In the genomic region with DNA sequence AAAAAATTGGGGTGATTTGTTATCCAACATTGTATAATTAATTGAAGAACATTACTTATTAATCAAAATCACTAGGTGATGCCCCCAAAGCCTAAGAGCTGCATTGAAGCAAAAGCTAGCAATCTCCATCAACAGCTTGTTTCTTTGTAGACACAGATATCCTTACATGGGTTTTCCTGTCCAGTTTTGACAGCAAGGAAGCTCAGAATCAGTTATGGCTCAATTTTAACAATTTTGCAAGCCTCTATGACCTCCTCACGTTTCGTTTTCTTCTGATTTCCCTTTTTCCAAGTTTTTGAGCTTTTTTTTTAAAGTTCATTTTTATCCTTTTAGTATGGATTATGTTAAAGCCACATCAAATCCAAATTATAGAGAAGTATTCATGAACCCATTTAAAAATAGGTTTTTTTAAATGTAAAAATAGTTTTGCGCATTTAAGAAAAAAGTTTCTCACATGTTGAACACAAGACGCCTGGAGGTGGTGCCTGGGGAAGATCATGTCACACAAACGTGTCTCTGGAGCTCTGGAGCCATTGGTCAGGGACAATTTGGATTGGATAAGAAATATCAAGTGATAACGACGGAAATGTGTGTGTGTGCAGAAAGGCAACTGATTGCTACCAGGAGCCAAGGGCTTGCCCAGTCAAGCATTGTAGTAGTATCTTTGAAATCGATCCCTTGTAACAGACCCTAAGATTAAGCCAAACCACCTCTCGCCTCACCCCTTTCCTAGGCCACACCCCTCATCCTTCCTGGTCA, we compare ENCODE assay signal across 7 mouse cellular contexts. TPM values are rescaled to one million over a fixed set of nuclear protein-coding genes. Genes with fewer than 3 reads are reported as not detected.
DNase-seq lines count a peak whose midpoint lies in the region; ATAC-seq and TF ChIP-seq lines count a peak whose summit lies in the region.

No protein-coding gene starts in this region.

- peak overlapping the region; percentile 67 for H3K4me2 ChIP-seq in lung, embryonic 16.5 days (ENCODE audit: low read depth, low read length)
- H3K4me2 ChIP-seq in limb, embryonic 14.5 days (replicated peaks; ENCODE audit: low read depth, low read length, severe bottlenecking): peak overlapping the region; percentile 42
- H3K4me2 ChIP-seq in stomach, embryonic 14.5 days (replicated peaks; ENCODE audit: low read depth, low read length): peak overlapping the region; percentile 37

- no peak for TF ChIP-seq POLR2A in limb, embryonic 14.5 days (IDR thresholded peaks at IDR 0.05; ENCODE audit: borderline replicate concordance, extremely low read depth, insufficient read depth, insufficient read length)

- H3K36me3 ChIP-seq in lung, embryonic 16.5 days (ENCODE audit: control insufficient read depth, insufficient read depth, low read length): peaks cover 5% of the 10 kb centered on the region; the same call in 1 of the 2 replicates
- H3K36me3 ChIP-seq in limb, embryonic 14.5 days (ENCODE audit: control insufficient read depth, insufficient read depth, low read length): peaks cover 9% of the 10 kb centered on the region
- peaks cover 6% of the 10 kb centered on the region; the same call in 1 of the 2 replicates for H3K36me3 ChIP-seq in stomach, embryonic 14.5 days (ENCODE audit: control insufficient read depth, insufficient read depth, low read length)

- no peaks in the 10 kb centered on the region for H3K27me3 ChIP-seq in lung, embryonic 16.5 days (ENCODE audit: control insufficient read depth, insufficient read depth, low read depth, low read length)
- no peaks in the 10 kb centered on the region for H3K27me3 ChIP-seq in limb, embryonic 14.5 days (ENCODE audit: control insufficient read depth, insufficient read depth, low read length)
- H3K27me3 ChIP-seq in stomach, embryonic 14.5 days (ENCODE audit: control insufficient read depth, insufficient read depth, low read length): no peaks in the 10 kb centered on the region

- peak overlapping the region; percentile 63 for H3K9ac ChIP-seq in lung, embryonic 16.5 days (ENCODE audit: low read length)
- no peak overlapping the region for H3K9ac ChIP-seq in limb, embryonic 14.5 days (ENCODE audit: low read depth, low read length, severe bottlenecking)
- H3K9ac ChIP-seq in stomach, embryonic 14.5 days (replicated peaks; ENCODE audit: low read depth, low read length): no peak overlapping the region

- no peaks in the 10 kb centered on the region for H3K9me3 ChIP-seq in lung, embryonic 16.5 days (ENCODE audit: control insufficient read depth, low read length)
- no peaks in the 10 kb centered on the region for H3K9me3 ChIP-seq in limb, embryonic 14.5 days (ENCODE audit: control insufficient read depth, low read length)
- no peaks in the 10 kb centered on the region for H3K9me3 ChIP-seq in stomach, embryonic 14.5 days (ENCODE audit: control insufficient read depth, low read depth, low read length)

- peak; percentile 36 for ATAC-seq in lung, embryonic 16.5 days (ENCODE audit: low read depth)
- ATAC-seq in erythroblast, adult 5-6 weeks (replicated peaks; ENCODE audit: low FRiP score, poor library complexity, severe bottlenecking): peak; percentile 41
- ATAC-seq in limb, embryonic 14.5 days (ENCODE audit: low FRiP score, low read depth): peak; percentile 36; the same call in 1 of the 2 replicates
- no peak for ATAC-seq in stomach, embryonic 14.5 days (ENCODE audit: insufficient number of reproducible peaks, insufficient read depth, low FRiP score, low read depth)

- no peak for DNase-seq in lung, postnatal 36 days
- no peak for DNase-seq in limb, embryonic 14.5 days (ENCODE audit: low spot score)
- no peak for DNase-seq in urinary bladder, adult 2 months (ENCODE audit: low spot score)
- no peak for DNase-seq in spleen, postnatal 4 days (ENCODE audit: low spot score in 2 of 2)

- peak overlapping the region; percentile 64 for H3K4me3 ChIP-seq in lung, embryonic 16.5 days (ENCODE audit: low read length)
- peak overlapping the region; percentile 73 for H3K4me3 ChIP-seq in limb, embryonic 14.5 days (replicated peaks; ENCODE audit: low read length)
- H3K4me3 ChIP-seq in stomach, embryonic 14.5 days (ENCODE audit: low read depth, low read length): peak overlapping the region; percentile 43

- peaks cover 9% of the 10 kb centered on the region for H3K4me1 ChIP-seq in lung, embryonic 16.5 days (replicated peaks; ENCODE audit: control insufficient read depth, insufficient read depth, low read length)
- no peaks in the 10 kb centered on the region for H3K4me1 ChIP-seq in limb, embryonic 14.5 days (ENCODE audit: control insufficient read depth, insufficient read depth, low read length)
- H3K4me1 ChIP-seq in stomach, embryonic 14.5 days (ENCODE audit: control insufficient read depth, insufficient read depth, low read length): 0 out of 2 replicates have a peak, but pooled peaks cover 4% of the 10 kb centered on the region

- 2% methylated on average over 9 of the region's 9 CpGs for WGBS in lung, embryonic 16.5 days
- 10% methylated on average over 7 of the region's 9 CpGs for whole genome bisulfite sequencing in limb, embryonic 14.5 days
- 4% methylated on average over 9 of the region's 9 CpGs for WGBS in stomach, embryonic 14.5 days

- peak overlapping the region; percentile 69 for H3K27ac ChIP-seq in lung, embryonic 16.5 days (ENCODE audit: low read length)
- no peak overlapping the region for H3K27ac ChIP-seq in limb, embryonic 14.5 days (replicated peaks; ENCODE audit: low read depth, low read length)
- H3K27ac ChIP-seq in stomach, embryonic 14.5 days (ENCODE audit: low read length): peak overlapping the region; percentile 21; the same call in 1 of the 2 replicates

RNA-seq across cellular contexts. Expression of a gene that starts 0.9 kb away (rescaled TPM):
- polyA plus RNA-seq in lung, embryonic 16.5 days (2015; fragmentation: Nextera tagmentation; extraction: Ambion mirVana): 18.8 and 19.2 TPM in 2 replicates
- total RNA-seq in erythroblast, adult 5-6 weeks (2015; ENCODE audit: low replicate concordance): 39.8 and 49.3 TPM in 2 replicates
- 27.2 and 30.7 TPM in 2 replicates for total RNA-seq in erythroblast, adult 5-6 weeks (2017; ENCODE audit: low replicate concordance)
- 35.7 and 41.8 TPM in 2 replicates for polyA plus RNA-seq in limb, embryonic 14.5 days (2012; rRNA removed)
- 25.8 and 26.1 TPM in 2 replicates for polyA plus RNA-seq in limb, embryonic 14.5 days (2014; fragmentation: Nextera tagmentation; extraction: Ambion mirVana)
- polyA plus RNA-seq in stomach, embryonic 14.5 days (2014; fragmentation: Nextera tagmentation; extraction: Ambion mirVana): 16.2 and 19.1 TPM in 2 replicates
- polyA plus RNA-seq in urinary bladder, adult 2 months (2012; rRNA removed): 19.1 and 20.7 TPM in 2 replicates

RNA-seq across cellular contexts. Expression of a gene that starts 32.6 kb away (rescaled TPM):
- 2.6 and 3.1 TPM in 2 replicates for polyA plus RNA-seq in lung, embryonic 16.5 days (2015; fragmentation: Nextera tagmentation; extraction: Ambion mirVana)
- not detected in 2 replicates for total RNA-seq in erythroblast, adult 5-6 weeks (2015; ENCODE audit: low replicate concordance)
- not detected in 2 replicates for total RNA-seq in erythroblast, adult 5-6 weeks (2017; ENCODE audit: low replicate concordance)
- polyA plus RNA-seq in limb, embryonic 14.5 days (2012; rRNA removed): 4.3 and 4.5 TPM in 2 replicates
- 2.6 and 3.1 TPM in 2 replicates for polyA plus RNA-seq in limb, embryonic 14.5 days (2014; fragmentation: Nextera tagmentation; extraction: Ambion mirVana)
- 2.2 and 3.1 TPM in 2 replicates for polyA plus RNA-seq in stomach, embryonic 14.5 days (2014; fragmentation: Nextera tagmentation; extraction: Ambion mirVana)
- polyA plus RNA-seq in urinary bladder, adult 2 months (2012; rRNA removed): 7.4 and 10.5 TPM in 2 replicates

RNA-seq across cellular contexts. Expression of a gene that starts 42.6 kb away (rescaled TPM):
- 0.39 and 0.43 TPM in 2 replicates for polyA plus RNA-seq in lung, embryonic 16.5 days (2015; fragmentation: Nextera tagmentation; extraction: Ambion mirVana)
- total RNA-seq in erythroblast, adult 5-6 weeks (2015; ENCODE audit: low replicate concordance): not detected in 2 replicates
- not detected in 2 replicates for total RNA-seq in erythroblast, adult 5-6 weeks (2017; ENCODE audit: low replicate concordance)
- 0.29 and 0.40 TPM in 2 replicates for polyA plus RNA-seq in limb, embryonic 14.5 days (2012; rRNA removed)
- 0.21 TPM in 1 of 2 replicates, not detected in the other for polyA plus RNA-seq in limb, embryonic 14.5 days (2014; fragmentation: Nextera tagmentation; extraction: Ambion mirVana)
- not detected in 2 replicates for polyA plus RNA-seq in stomach, embryonic 14.5 days (2014; fragmentation: Nextera tagmentation; extraction: Ambion mirVana)
- polyA plus RNA-seq in urinary bladder, adult 2 months (2012; rRNA removed): 4.2 and 4.6 TPM in 2 replicates

RNA-seq across cellular contexts. Expression of a gene that starts 45.4 kb away (rescaled TPM):
- 4.3 and 4.4 TPM in 2 replicates for polyA plus RNA-seq in lung, embryonic 16.5 days (2015; fragmentation: Nextera tagmentation; extraction: Ambion mirVana)
- 1.3 TPM in 1 of 2 replicates, not detected in the other for total RNA-seq in erythroblast, adult 5-6 weeks (2015; ENCODE audit: low replicate concordance)
- total RNA-seq in erythroblast, adult 5-6 weeks (2017; ENCODE audit: low replicate concordance): 0.68 TPM in 1 of 2 replicates, not detected in the other
- polyA plus RNA-seq in limb, embryonic 14.5 days (2012; rRNA removed): 8.8 and 9.1 TPM in 2 replicates
- polyA plus RNA-seq in limb, embryonic 14.5 days (2014; fragmentation: Nextera tagmentation; extraction: Ambion mirVana): 8.2 and 8.4 TPM in 2 replicates
- 5.7 and 6.1 TPM in 2 replicates for polyA plus RNA-seq in stomach, embryonic 14.5 days (2014; fragmentation: Nextera tagmentation; extraction: Ambion mirVana)
- polyA plus RNA-seq in urinary bladder, adult 2 months (2012; rRNA removed): 1.9 and 2.3 TPM in 2 replicates

RNA-seq across cellular contexts. Expression of a gene that starts 53.6 kb away (rescaled TPM):
- polyA plus RNA-seq in lung, embryonic 16.5 days (2015; fragmentation: Nextera tagmentation; extraction: Ambion mirVana): 815 and 838 TPM in 2 replicates
- total RNA-seq in erythroblast, adult 5-6 weeks (2015; ENCODE audit: low replicate concordance): 105 and 122 TPM in 2 replicates
- total RNA-seq in erythroblast, adult 5-6 weeks (2017; ENCODE audit: low replicate concordance): 41.2 and 119 TPM in 2 replicates
- 773 and 1,133 TPM in 2 replicates for polyA plus RNA-seq in limb, embryonic 14.5 days (2012; rRNA removed)
- 901 and 959 TPM in 2 replicates for polyA plus RNA-seq in limb, embryonic 14.5 days (2014; fragmentation: Nextera tagmentation; extraction: Ambion mirVana)
- polyA plus RNA-seq in stomach, embryonic 14.5 days (2014; fragmentation: Nextera tagmentation; extraction: Ambion mirVana): 795 and 869 TPM in 2 replicates
- polyA plus RNA-seq in urinary bladder, adult 2 months (2012; rRNA removed): 523 and 694 TPM in 2 replicates
